Mouse (Mus musculus) forebrain, embryonic 14.5 days (tissue): ENCODE results near the gene Grtp1. TPM values are rescaled to one million over a fixed set of nuclear protein-coding genes. Genes with fewer than 3 reads are reported as not detected.

Experiments
- ATAC-seq: fragments of 200-750 bp; cut with Nextera tagmentation; 2 replicates; pipeline ENCODE4 v1.8.0; 2017; ENCODE audit warnings: mild to moderate bottlenecking, moderate library complexity
- DNase-seq: peaks from one replicate; pipeline ENCODE4 v3.0.0-alpha.2; 2015; ENCODE audit warnings: low spot score
- H3K27ac ChIP-seq: fragments of 300-500 bp; sonication (generic); 2 replicates; pipeline ENCODE4 v1.5.1; 2014; ENCODE audit warnings: low read depth, mild to moderate bottlenecking, control low read depth, low read length, moderate library complexity
- H3K27me3 ChIP-seq: fragments of 300-500 bp; sonication (generic); replicated peaks from 2 replicates; pipeline ENCODE4 v1.6.1; 2014; ENCODE audit warnings: low read length, control low read depth, mixed read lengths; ENCODE audit not compliant: control insufficient read depth, insufficient read depth
- H3K36me3 ChIP-seq: fragments of 300-500 bp; sonication (generic); 2 replicates; pipeline ENCODE4 v1.6.1; 2014; ENCODE audit warnings: low read length, control low read depth; ENCODE audit not compliant: control insufficient read depth, insufficient read depth
- H3K4me1 ChIP-seq: fragments of 300-500 bp; sonication (generic); 2 replicates; pipeline ENCODE4 v1.6.1; 2014; ENCODE audit warnings: antibody characterized with exemption, low read length, control low read depth; ENCODE audit not compliant: control insufficient read depth, insufficient read depth
- H3K4me2 ChIP-seq: fragments of 300-500 bp; sonication (generic); 2 replicates; pipeline ENCODE4 v1.6.1; 2014; ENCODE audit warnings: mild to moderate bottlenecking, control low read depth, low read length
- H3K4me3 ChIP-seq: fragments of 300-500 bp; sonication (generic); 2 replicates; pipeline ENCODE4 v1.5.1; 2014; ENCODE audit warnings: low read depth, low read length, control low read depth
- H3K9ac ChIP-seq: fragments of 300-500 bp; sonication (generic); 2 replicates; pipeline ENCODE4 v1.6.1; 2014; ENCODE audit warnings: mild to moderate bottlenecking, low read length, control low read depth, moderate library complexity
- H3K9me3 ChIP-seq: fragments of 300-500 bp; sonication (generic); replicated peaks from 2 replicates; pipeline ENCODE4 v1.6.1; 2016; ENCODE audit warnings: low read length, control low read depth, mixed read lengths; ENCODE audit not compliant: control insufficient read depth
- WGBS: fragments of 180-500 bp; shearing (Covaris S2); extraction: QIAGEN DNeasy Blood & Tissue Kit; methylation state at CpG from one replicate; pipeline ENCODE4 v1.1.7; 2014; 5-methylcytosine and 5-hydroxymethylcytosine counted together
- polyA plus RNA-seq: library from polyadenylated mRNA; unstranded; fragments of >200 nt; fragmentation: Nextera tagmentation; extraction: Ambion mirVana; gene quantifications from 2 replicates; pipeline ENCODE4 v1.2.1, GENCODE M21; 2014

Grtp1 gene
- polyA plus RNA-seq, 1 experiment from 2014 or later, result 27.6 TPM

DNA sequence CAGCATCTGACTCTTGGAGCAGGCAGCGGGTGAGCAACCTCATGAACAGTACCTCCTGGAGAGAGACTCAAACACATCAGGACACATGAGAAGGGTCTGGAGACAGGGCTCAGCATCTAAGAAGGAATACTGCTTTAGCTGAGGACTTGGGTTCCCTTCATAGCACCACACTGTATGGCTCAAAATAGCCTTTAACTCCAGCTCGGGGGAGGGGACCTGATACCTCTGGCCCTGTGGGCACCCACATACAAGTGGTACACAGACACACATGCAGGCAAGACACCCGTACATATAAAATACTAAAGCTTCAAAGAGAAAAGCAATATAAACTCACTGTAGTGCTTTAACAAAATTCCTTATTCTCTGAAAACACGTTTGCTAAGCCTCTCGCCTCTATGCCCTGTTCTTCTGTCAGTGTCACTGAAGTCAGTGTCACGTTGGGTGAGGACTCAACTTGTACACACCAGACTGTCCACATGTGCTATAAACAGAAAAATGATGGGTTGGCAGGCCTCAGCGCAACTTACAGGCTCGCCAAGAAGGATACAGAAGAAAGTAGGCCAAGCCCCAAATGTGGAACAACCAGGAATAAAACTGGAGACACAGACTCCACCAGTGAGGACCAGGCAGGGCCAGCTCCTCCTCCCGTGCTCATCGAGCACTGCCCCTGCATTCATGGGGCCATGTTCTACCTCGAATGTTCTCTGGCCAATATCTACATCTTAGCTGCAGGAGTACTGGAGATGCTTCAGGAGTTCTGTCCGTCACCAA, 43.9 kb downstream of the Grtp1 start:
- no peak overlapping the region for H3K4me3 ChIP-seq
- no peak overlapping the region for H3K27ac ChIP-seq
- 74% methylated on average over 12 of the region's 12 CpGs for WGBS
- ATAC-seq, result no peak
- no peak overlapping the region for H3K4me2 ChIP-seq
- H3K9me3 ChIP-seq, result no peaks in the 10 kb centered on the region
- H3K4me1 ChIP-seq, result peaks cover 12% of the 10 kb centered on the region
- no peak overlapping the region for H3K9ac ChIP-seq
- H3K27me3 ChIP-seq, result no peaks in the 10 kb centered on the region
- DNase-seq, result no peak
- H3K36me3 ChIP-seq, result no peaks in the 10 kb centered on the region

DNA sequence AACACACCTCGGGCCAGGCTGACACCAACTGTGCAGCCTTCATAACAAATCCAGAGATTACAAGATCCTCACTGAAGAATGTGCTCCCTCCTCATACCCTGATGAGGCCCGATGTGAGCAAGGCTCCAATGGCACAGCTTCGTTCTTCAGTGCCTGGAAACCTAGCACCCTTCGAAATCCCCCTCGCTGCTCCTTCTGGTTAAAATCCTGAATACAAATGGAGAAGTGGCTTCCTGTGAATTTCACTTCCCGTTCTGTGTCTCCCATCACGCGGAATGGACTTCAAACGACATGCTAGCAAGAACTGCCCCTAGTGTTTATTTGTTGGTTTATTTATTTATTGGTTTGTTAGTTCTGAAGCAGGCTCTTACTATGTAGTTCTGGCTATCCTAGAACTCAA, 45.1 kb downstream of the Grtp1 start:
- Histone ChIP-seq H3K36me3 (no peaks in the 10 kb centered on the region; the same call in 1 of the 2 replicates), H3K9me3 (no peaks in the 10 kb centered on the region), H3K27me3 (no peaks in the 10 kb centered on the region), H3K9ac (no peak overlapping the region), H3K4me1 (peaks cover 10% of the 10 kb centered on the region), H3K4me2 (no peak overlapping the region), H3K27ac (no peak overlapping the region), H3K4me3 (no peak overlapping the region)
- DNase-seq (no peak), ATAC-seq (no peak)
- whole genome bisulfite sequencing, result 78% methylated on average over 9 of the region's 9 CpGs

DNA sequence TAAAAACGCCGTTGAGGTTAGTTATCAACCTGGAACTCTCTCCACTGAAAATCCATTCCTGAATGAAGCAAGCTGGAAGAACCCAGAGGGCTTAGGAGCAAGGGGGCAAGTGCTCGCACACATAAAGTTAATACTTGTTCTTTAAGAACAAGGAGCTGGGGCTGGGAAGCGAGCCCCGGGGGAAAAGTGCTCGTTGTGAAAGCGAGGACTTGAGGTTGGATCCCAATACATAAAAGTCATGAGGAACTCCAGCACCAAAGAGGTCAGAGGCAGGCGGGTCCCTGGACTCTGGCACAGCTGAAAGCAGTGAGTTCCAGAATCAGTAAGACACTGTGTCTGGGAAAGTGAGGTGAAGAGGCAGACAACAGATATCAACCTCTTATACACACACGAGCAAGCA, 46.3 kb downstream of the Grtp1 start:
- ATAC-seq, result no peak
- WGBS, result 87% methylated on average over 9 of the region's 9 CpGs

DNA sequence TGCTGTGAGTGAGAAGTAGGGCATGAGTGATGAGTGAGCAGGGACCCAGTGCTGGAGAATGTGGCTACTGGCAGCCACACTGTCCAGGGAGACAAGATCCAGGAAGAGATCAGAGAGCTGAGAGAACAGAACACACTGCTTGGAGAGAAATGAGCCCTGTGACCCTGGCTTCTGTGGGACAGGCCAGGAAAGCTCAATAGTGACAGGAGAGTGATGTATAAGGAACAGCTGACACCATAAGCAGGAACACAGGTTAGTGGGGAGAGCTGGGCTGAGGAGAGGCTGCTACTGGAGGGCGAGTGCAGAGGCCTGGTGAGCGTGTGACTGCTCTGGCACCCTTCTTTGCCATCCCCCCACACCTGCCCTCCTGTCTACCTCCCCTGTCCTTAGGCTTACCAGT, 49.5 kb downstream of the Grtp1 start:
- ATAC-seq, result no peak
- DNase-seq, result no peak
- WGBS, result 77% methylated on average over 2 of the region's 2 CpGs

More for the DNA sequence above, 46.3 kb downstream of the Grtp1 start:
- DNase-seq, result no peak
- Histone ChIP-seq H3K9me3 (no peaks in the 10 kb centered on the region), H3K27ac (no peak overlapping the region), H3K36me3 (peaks cover 3% of the 10 kb centered on the region), H3K27me3 (no peaks in the 10 kb centered on the region), H3K4me1 (peaks cover 3% of the 10 kb centered on the region; the same call in 1 of the 2 replicates), H3K9ac (no peak overlapping the region), H3K4me3 (no peak overlapping the region), H3K4me2 (no peak overlapping the region)

DNA sequence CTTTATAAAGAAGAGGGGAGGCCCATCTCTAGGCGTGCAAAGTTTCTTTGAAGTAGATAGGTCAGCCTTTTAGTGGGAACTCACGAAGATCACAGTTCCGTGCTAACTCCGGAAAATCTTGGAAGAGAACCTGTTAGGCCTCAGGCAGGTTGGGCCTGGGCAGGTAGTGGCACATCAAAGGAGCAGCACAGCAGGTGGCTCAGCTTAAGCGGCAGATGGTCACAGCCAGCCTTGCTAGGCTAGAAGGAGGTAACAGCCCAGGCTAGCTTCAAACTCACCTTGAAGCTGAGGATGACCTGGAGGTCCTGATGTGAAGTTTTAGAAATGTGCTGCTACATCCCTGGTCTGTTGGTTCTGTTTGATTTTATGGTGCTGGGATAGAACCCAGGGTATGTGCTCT, 50.6 kb downstream of the Grtp1 start:
- H3K36me3 ChIP-seq, result peaks cover 41% of the 10 kb centered on the region
- WGBS, result 69% methylated on average over 5 of the region's 5 CpGs
- DNase-seq, result no peak

More for the DNA sequence above, 49.5 kb downstream of the Grtp1 start:
- Histone ChIP-seq H3K9ac (no peak overlapping the region), H3K4me3 (no peak overlapping the region), H3K36me3 (peaks cover 30% of the 10 kb centered on the region), H3K27ac (no peak overlapping the region), H3K4me2 (no peak overlapping the region), H3K9me3 (no peaks in the 10 kb centered on the region), H3K4me1 (no peaks in the 10 kb centered on the region), H3K27me3 (no peaks in the 10 kb centered on the region)

DNA sequence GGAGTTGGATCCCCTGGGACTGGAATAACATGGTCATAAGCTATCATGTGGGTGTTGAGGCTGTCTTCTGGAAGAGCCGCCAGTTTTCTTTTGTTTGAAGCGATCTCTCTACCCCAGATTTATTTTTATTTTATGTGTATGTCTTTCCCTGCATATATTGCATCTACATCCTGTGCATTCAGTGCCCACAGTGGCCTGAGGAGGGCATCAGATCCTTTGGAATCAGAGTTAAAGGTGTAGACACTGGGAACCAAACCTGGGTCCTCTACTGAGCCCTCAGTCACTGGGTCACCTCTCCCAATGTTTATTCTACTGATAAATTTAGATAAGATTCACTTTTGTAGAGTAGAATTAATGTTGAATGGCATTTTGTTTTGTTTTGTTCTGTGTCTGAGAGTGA, 51.1 kb downstream of the Grtp1 start:
- no peaks in the 10 kb centered on the region for H3K27me3 ChIP-seq
- no peak overlapping the region for H3K4me2 ChIP-seq
- no peak for ATAC-seq
- H3K27ac ChIP-seq, result no peak overlapping the region
- DNase-seq, result no peak
- 94% methylated on average over 2 of the region's 2 CpGs for WGBS
- no peak overlapping the region for H3K9ac ChIP-seq
- H3K36me3 ChIP-seq, result peaks cover 47% of the 10 kb centered on the region
- no peak overlapping the region for H3K4me3 ChIP-seq
- no peaks in the 10 kb centered on the region for H3K9me3 ChIP-seq
- H3K4me1 ChIP-seq, result no peaks in the 10 kb centered on the region

More for the DNA sequence above, 50.6 kb downstream of the Grtp1 start:
- Histone ChIP-seq H3K4me3 (no peak overlapping the region), H3K4me1 (no peaks in the 10 kb centered on the region), H3K27me3 (no peaks in the 10 kb centered on the region), H3K9me3 (no peaks in the 10 kb centered on the region), H3K4me2 (no peak overlapping the region), H3K9ac (no peak overlapping the region), H3K27ac (no peak overlapping the region)
- ATAC-seq, result no peak

DNA sequence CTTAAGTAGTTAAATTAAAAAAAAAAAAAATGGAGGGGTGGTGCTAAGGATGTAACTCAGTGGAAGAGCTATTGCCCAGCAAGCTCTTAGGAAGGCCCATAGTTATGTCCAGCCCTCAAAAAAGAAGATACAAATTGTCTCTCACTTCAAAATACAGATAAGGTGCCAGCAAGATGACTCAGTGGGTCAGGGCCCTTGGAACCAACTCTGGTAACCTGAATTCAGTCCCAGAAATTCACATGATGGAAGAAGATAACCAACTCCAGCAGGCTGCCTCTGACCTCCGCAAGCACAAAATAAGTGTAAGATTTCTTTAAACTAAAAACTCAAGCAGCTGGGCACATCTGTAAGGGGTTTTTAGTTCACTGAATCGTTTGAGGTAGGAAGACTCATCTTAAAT, 51.9 kb downstream of the Grtp1 start:
- no peaks in the 10 kb centered on the region for H3K4me1 ChIP-seq
- no peaks in the 10 kb centered on the region for H3K27me3 ChIP-seq
- H3K4me3 ChIP-seq, result no peak overlapping the region
- WGBS, result 92% methylated on average over 2 of the region's 2 CpGs
- H3K9me3 ChIP-seq, result no peaks in the 10 kb centered on the region
- H3K27ac ChIP-seq, result no peak overlapping the region
- peaks cover 53% of the 10 kb centered on the region for H3K36me3 ChIP-seq
- no peak overlapping the region for H3K9ac ChIP-seq
- no peak for ATAC-seq
- DNase-seq, result no peak
- no peak overlapping the region for H3K4me2 ChIP-seq

DNA sequence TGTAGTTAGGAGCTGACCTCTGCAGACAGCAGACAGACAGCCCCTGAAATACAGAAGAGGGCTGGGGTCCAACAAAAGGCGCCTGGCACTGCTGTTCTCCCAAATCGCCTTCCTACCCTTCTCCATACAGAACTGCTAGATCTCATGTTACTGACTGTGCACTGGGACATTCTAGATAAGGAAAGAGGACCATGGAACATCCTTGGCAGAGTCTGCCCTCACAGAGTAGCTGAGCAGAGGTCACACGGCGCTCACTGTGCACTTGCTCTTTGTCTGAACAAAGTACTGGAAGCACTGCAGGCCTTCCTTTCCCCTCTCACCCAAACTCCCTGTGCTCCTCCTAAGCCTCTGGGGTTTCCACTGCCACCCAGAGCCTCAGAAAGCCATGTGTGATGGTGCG, 58.7 kb downstream of the Grtp1 start:
- Histone ChIP-seq H3K27ac (no peak overlapping the region), H3K4me1 (no peaks in the 10 kb centered on the region), H3K4me3 (no peak overlapping the region), H3K4me2 (no peak overlapping the region), H3K9me3 (no peaks in the 10 kb centered on the region), H3K27me3 (no peaks in the 10 kb centered on the region), H3K9ac (no peak overlapping the region), H3K36me3 (peaks cover 98% of the 10 kb centered on the region)
- DNase-seq (no peak), ATAC-seq (no peak)
- WGBS, result 92% methylated on average over 5 of the region's 5 CpGs

DNA sequence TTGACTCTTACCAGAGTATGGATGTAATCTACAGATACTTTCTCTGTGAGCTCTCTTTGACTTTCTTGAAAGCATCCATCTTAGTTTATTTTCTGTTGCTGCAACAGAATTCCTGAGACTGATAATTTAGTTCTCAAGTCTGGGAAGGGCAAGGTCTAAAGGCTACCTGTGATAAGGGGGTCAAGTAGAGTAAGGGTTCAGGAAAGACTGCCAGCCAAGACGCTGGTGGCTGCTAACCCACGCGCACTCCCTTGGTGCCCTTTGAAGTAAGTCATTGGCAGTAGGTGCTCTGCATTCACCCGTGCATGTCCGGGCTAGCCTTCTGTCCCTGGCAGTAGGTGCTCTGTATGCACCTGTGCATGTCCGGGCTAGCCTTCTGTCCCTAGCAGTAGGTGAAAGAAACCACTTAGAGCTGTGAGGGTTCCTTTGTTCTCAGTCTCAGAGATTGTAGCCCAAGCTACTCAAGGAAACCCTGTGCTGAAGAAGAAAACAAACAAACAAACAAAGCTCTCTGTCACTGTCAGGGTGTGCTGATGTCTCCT, 60.7 kb downstream of the Grtp1 start:
- no peak overlapping the region for H3K27ac ChIP-seq
- ATAC-seq (no peak), DNase-seq (no peak)
- no peak overlapping the region for H3K9ac ChIP-seq
- H3K36me3 ChIP-seq, result peaks cover 98% of the 10 kb centered on the region
- H3K27me3 ChIP-seq, result no peaks in the 10 kb centered on the region
- 92% methylated on average over 6 of the region's 6 CpGs for WGBS
- no peak overlapping the region for H3K4me3 ChIP-seq
- H3K9me3 ChIP-seq, result no peaks in the 10 kb centered on the region
- no peak overlapping the region for H3K4me2 ChIP-seq
- H3K4me1 ChIP-seq, result no peaks in the 10 kb centered on the region
